Mouse (Mus musculus) hindbrain, embryonic 16.5 days (tissue): Measurements from ENCODE around the gene Stk25. TPM values are rescaled to one million over a fixed set of nuclear protein-coding genes. Genes with fewer than 3 reads are reported as not detected.

Experiments
- ATAC-seq: fragments of 200-750 bp; cut with Nextera tagmentation; 2 replicates; pipeline ENCODE4 v1.8.0; 2017; ENCODE audit warnings: moderate TSS enrichment, moderate library complexity
- H3K27ac ChIP-seq: fragments of 300-500 bp; sonication (generic); 2 replicates; pipeline ENCODE4 v1.5.1; 2014; ENCODE audit warnings: low read depth, mild to moderate bottlenecking, control low read depth, low read length, moderate library complexity
- H3K27me3 ChIP-seq: fragments of 300-500 bp; sonication (generic); replicated peaks from 2 replicates; pipeline ENCODE4 v1.6.1; 2014; ENCODE audit warnings: low read length; ENCODE audit not compliant: control insufficient read depth, insufficient read depth
- H3K36me3 ChIP-seq: fragments of 300-500 bp; sonication (generic); 2 replicates; pipeline ENCODE4 v1.6.1; 2014; ENCODE audit warnings: mild to moderate bottlenecking, low read length, moderate library complexity, mixed read lengths; ENCODE audit not compliant: control insufficient read depth, insufficient read depth
- H3K4me1 ChIP-seq: fragments of 300-500 bp; sonication (generic); 2 replicates; pipeline ENCODE4 v1.6.1; 2014; ENCODE audit warnings: low read depth, low read length; ENCODE audit not compliant: control insufficient read depth, insufficient read depth
- H3K4me2 ChIP-seq: fragments of 300-500 bp; sonication (generic); 2 replicates; pipeline ENCODE4 v1.6.1; 2014; ENCODE audit warnings: mild to moderate bottlenecking, low read length, control low read depth, moderate library complexity
- H3K4me3 ChIP-seq: fragments of 300-500 bp; sonication (generic); 2 replicates; pipeline ENCODE4 v1.5.1; 2014; ENCODE audit warnings: mild to moderate bottlenecking, low read length, control low read depth, moderate library complexity
- H3K9ac ChIP-seq: fragments of 300-500 bp; sonication (generic); 2 replicates; pipeline ENCODE4 v1.6.1; 2014; ENCODE audit warnings: low read depth, mild to moderate bottlenecking, control low read depth, low read length, moderate library complexity
- H3K9me3 ChIP-seq: fragments of 300-500 bp; sonication (generic); 2 replicates; pipeline ENCODE4 v1.6.1; 2014; ENCODE audit warnings: mild to moderate bottlenecking, low read length, moderate library complexity; ENCODE audit not compliant: control insufficient read depth
- WGBS: fragments of 180-500 bp; shearing (Covaris S2); extraction: QIAGEN DNeasy Blood & Tissue Kit; methylation state at CpG from one replicate; pipeline ENCODE4 v1.1.7; 2014; 5-methylcytosine and 5-hydroxymethylcytosine counted together
- polyA plus RNA-seq: library from polyadenylated mRNA; unstranded; fragments of >200 nt; fragmentation: Nextera tagmentation; extraction: Ambion mirVana; gene quantifications from 2 replicates; pipeline ENCODE4 v1.2.1, GENCODE M21; 2015

The Stk25 gene
- polyA plus RNA-seq, 1 experiment from 2014 or later = 347 TPM

DNA sequence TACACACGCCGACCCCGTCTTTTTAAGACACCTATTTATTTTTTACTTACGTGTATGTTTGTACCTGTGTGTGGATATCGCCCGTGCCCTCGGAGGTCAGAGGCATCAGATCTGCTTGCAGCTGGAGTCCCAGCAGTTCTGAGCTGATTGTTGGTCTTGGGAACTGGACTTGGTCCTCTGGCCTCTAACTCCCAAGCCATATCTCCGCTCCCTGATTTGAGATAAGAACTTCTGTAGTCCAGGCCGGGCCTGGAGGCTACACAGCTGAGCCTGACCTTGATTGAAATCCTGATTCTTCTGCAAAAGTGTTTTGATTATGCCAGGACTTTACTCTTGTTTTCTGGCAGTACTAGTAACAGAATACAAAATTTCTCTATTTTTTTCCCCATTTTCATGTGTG is 34.3 kb upstream of the Stk25 start:
- no peaks in the 10 kb centered on the region for H3K9me3 ChIP-seq
- no peaks in the 10 kb centered on the region for H3K27me3 ChIP-seq
- peaks cover 15% of the 10 kb centered on the region for H3K36me3 ChIP-seq
- H3K4me3 ChIP-seq = no peak overlapping the region
- ATAC-seq = no peak
- WGBS = 96% methylated on average over 9 of the region's 9 CpGs
- no peaks in the 10 kb centered on the region; the same call in 1 of the 2 replicates for H3K4me1 ChIP-seq
- no peak overlapping the region for H3K9ac ChIP-seq
- H3K27ac ChIP-seq = no peak overlapping the region
- H3K4me2 ChIP-seq = no peak overlapping the region

DNA sequence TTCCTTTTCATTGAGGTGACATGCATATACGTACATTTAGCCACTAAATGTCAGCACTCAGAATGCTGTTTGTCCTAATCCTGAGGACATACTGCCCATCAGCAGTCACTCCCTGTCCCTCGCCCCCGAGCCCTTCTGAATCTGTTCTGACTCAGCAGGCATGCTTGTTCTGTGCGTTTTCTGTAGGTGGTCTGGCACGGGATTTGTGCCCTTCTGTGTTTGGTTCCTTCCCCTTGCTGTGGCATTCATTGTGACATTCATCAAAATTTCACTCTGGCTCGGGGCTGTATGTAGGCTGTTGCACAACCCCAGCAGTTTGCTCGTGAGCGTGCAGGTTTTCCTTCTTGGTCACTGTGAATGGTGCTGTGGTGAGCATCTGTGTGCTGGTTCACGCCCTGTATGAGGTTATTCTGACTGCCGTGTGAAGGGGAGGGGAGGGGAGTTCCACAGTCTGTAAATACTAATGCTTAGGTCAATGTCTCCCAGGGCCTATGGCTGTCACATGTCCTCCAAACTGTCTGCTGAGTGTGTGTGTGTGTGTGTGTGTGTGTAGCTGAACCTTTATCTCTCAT is 33.4 kb upstream of the Stk25 start:
- no peak for ATAC-seq
- no peak overlapping the region for H3K4me2 ChIP-seq
- H3K36me3 ChIP-seq = peaks cover 15% of the 10 kb centered on the region
- 68% methylated on average over 10 of the region's 10 CpGs for WGBS
- H3K4me1 ChIP-seq = peaks cover 8% of the 10 kb centered on the region
- no peak overlapping the region for H3K9ac ChIP-seq
- H3K9me3 ChIP-seq = no peaks in the 10 kb centered on the region
- no peaks in the 10 kb centered on the region for H3K27me3 ChIP-seq
- no peak overlapping the region for H3K27ac ChIP-seq
- H3K4me3 ChIP-seq = no peak overlapping the region

DNA sequence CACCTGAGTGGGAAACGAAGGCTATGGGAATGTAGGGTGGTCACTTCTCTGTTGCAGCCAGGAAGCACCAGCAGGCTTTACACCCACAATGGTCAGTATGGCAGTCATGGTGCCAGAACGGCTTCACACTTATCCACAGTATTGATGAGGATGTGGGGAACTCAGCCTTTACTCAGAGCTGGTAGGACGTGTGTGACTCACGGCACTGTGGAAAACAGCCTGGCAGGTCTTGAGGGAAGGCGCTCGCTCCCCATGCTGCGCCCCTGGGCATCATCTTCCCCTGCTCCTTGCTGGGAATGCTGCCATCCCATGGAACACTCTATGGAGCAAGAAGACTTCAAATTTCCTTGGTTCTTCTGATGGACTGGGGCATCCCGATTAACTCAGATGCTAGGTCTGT is 32.6 kb upstream of the Stk25 start:
- 95% methylated on average over 8 of the region's 8 CpGs for WGBS
- Histone ChIP-seq H3K36me3 (peaks cover 14% of the 10 kb centered on the region), H3K4me2 (no peak overlapping the region), H3K27ac (no peak overlapping the region), H3K4me3 (no peak overlapping the region), H3K27me3 (no peaks in the 10 kb centered on the region), H3K9me3 (no peaks in the 10 kb centered on the region), H3K4me1 (peaks cover 8% of the 10 kb centered on the region), H3K9ac (no peak overlapping the region)
- ATAC-seq = no peak

- H3K4me2 ChIP-seq = no peak overlapping the region
- 81% methylated on average over 7 of the region's 7 CpGs for WGBS
- no peak overlapping the region for H3K9ac ChIP-seq
- no peaks in the 10 kb centered on the region for H3K27me3 ChIP-seq
- peaks cover 11% of the 10 kb centered on the region for H3K4me1 ChIP-seq
- no peak overlapping the region for H3K27ac ChIP-seq
- no peak for ATAC-seq
- H3K4me3 ChIP-seq = no peak overlapping the region
- H3K36me3 ChIP-seq = peaks cover 3% of the 10 kb centered on the region; the same call in 1 of the 2 replicates
- no peaks in the 10 kb centered on the region for H3K9me3 ChIP-seq
These were observed 31.5 kb upstream of the Stk25 start for GRCm38 (mm10) chr1:93689901-93690496.

DNA sequence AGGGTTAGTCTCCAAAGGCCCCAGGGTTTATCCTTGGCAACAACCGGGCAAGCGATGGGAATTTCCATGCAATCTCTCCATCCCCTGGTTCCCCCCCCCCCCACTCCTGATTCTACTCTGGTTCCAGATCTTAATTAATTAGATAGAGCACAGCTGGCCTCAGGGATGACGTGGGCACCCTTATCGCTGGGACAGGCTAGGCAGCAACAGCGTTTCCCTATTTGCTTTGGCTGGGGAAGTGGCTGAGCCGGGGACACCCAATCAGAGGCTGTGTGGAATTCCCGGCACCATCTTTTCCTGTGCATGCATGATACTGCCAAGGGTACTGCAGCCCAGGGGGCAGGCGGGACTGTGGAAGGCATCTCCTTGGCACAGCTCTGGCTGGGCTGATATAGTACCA is 29.7 kb upstream of the Stk25 start:
- H3K4me1 ChIP-seq = peaks cover 11% of the 10 kb centered on the region
- no peak overlapping the region for H3K27ac ChIP-seq
- H3K9ac ChIP-seq = no peak overlapping the region
- no peaks in the 10 kb centered on the region for H3K36me3 ChIP-seq
- H3K4me2 ChIP-seq = peak overlapping the region; percentile 11; the same call in 1 of the 2 replicates
- H3K4me3 ChIP-seq = no peak overlapping the region
- H3K27me3 ChIP-seq = no peaks in the 10 kb centered on the region
- ATAC-seq = no peak
- no peaks in the 10 kb centered on the region for H3K9me3 ChIP-seq
- 53% methylated on average over 8 of the region's 8 CpGs for WGBS

- peaks cover 11% of the 10 kb centered on the region for H3K4me1 ChIP-seq
- peak overlapping the region; percentile 59 for H3K4me3 ChIP-seq
- no peaks in the 10 kb centered on the region for H3K9me3 ChIP-seq
- WGBS = 40% methylated on average over 3 of the region's 3 CpGs
- H3K9ac ChIP-seq = peak overlapping the region; percentile 84
- H3K27ac ChIP-seq = peak overlapping the region; percentile 57
- peak overlapping the region; percentile 85 for H3K4me2 ChIP-seq
- ATAC-seq = no peak
- no peaks in the 10 kb centered on the region for H3K27me3 ChIP-seq
- H3K36me3 ChIP-seq = no peaks in the 10 kb centered on the region
These were observed 28.5 kb upstream of the Stk25 start for GRCm38 (mm10) chr1:93686961-93687320.

- H3K36me3 ChIP-seq = no peaks in the 10 kb centered on the region
- peak overlapping the region; percentile 85 for H3K4me2 ChIP-seq
- H3K27me3 ChIP-seq = no peaks in the 10 kb centered on the region
- H3K4me3 ChIP-seq = peak overlapping the region; percentile 59
- WGBS = 1% methylated on average over 51 of the region's 51 CpGs
- no peaks in the 10 kb centered on the region for H3K9me3 ChIP-seq
- H3K4me1 ChIP-seq = peaks cover 11% of the 10 kb centered on the region
- peak overlapping the region; percentile 57 for H3K27ac ChIP-seq
- peak overlapping the region; percentile 84 for H3K9ac ChIP-seq
- ATAC-seq = peak; percentile 87
These were observed 27.9 kb upstream of the Stk25 start for GRCm38 (mm10) chr1:93686245-93686960.

- H3K36me3 ChIP-seq = no peaks in the 10 kb centered on the region
- ATAC-seq = peak; percentile 70
- peak within 1 kb of the TSS; percentile 59 for H3K4me3 ChIP-seq
- peak within 1 kb of the TSS; percentile 85 for H3K4me2 ChIP-seq
- no peaks in the 10 kb centered on the region for H3K27me3 ChIP-seq
- peaks cover 11% of the 10 kb centered on the region for H3K4me1 ChIP-seq
- under 1% methylated on average over 76 of the region's 78 CpGs for WGBS
- no peaks in the 10 kb centered on the region for H3K9me3 ChIP-seq
- H3K27ac ChIP-seq = peak within 1 kb of the TSS; percentile 57
- peak within 1 kb of the TSS; percentile 84 for H3K9ac ChIP-seq
These were observed 27.2 kb upstream of the Stk25 start, which contains the start of gene Bok for GRCm38 (mm10) chr1:93685401-93686244. TSS of gene Bok (plus strand) at chr1:93685660.
